Mouse (Mus musculus) layer of hippocampus, adult 18-20 months (tissue): Measurements from ENCODE around the gene Apol8. TPM values are rescaled to one million over a fixed set of nuclear protein-coding genes. Genes with fewer than 3 reads are reported as not detected.
"Not testable (repeated sequence)": the region's sequence is repeated elsewhere in the genome, so short reads cannot be mapped to it uniquely, and the experiment has no call there.

Experiments
- DNase-seq, 2 experiments: peaks; one replicate each; pipeline ENCODE4 v3.0.0; 2022; ENCODE audit warnings: low spot score in 2 of 2
- total RNA-seq, 2 experiments: library from RNA; stranded (reverse); gene quantifications; 2 replicates each; pipeline ENCODE4 v1.2.3; 2021

Apol8 gene
- total RNA-seq, 2 experiments from 2014 or later, result 8.0 to 8.9 TPM

- DNase-seq, result no peak
Observed at GRCm38 (mm10) chr15:77755132-77755531, 1.7 kb downstream of the Apol8 start.

GRCm38 (mm10) chr15:77752443-77752842, 4.4 kb downstream of the Apol8 start:
- no peak for DNase-seq

GRCm38 (mm10) chr15:77750461-77750860, 6.3 kb downstream of the Apol8 start:
- peak in 1 of 2 experiments; percentile 61 for DNase-seq

- no peak for DNase-seq
Observed at GRCm38 (mm10) chr15:77749717-77750116, 7.1 kb downstream of the Apol8 start.

- no peak for DNase-seq
Observed at GRCm38 (mm10) chr15:77748414-77748813, 8.4 kb downstream of the Apol8 start.

GRCm38 (mm10) chr15:77746326-77746725, 10.5 kb downstream of the Apol8 start:
- DNase-seq, result no peak

- no peak for DNase-seq
Observed at GRCm38 (mm10) chr15:77745081-77745480, 11.7 kb downstream of the Apol8 start.

GRCm38 (mm10) chr15:77744632-77745031, 12.2 kb downstream of the Apol8 start:
- DNase-seq, result no peak

- DNase-seq, result not testable (repeated sequence)
Observed at GRCm38 (mm10) chr15:77741556-77741955, 15.2 kb downstream of the Apol8 start.

GRCm38 (mm10) chr15:77740511-77741297, 16.1 kb downstream of the Apol8 start:
- no peak for DNase-seq

GRCm38 (mm10) chr15:77733903-77734302, 22.9 kb downstream of the Apol8 start:
- DNase-seq, result not testable (repeated sequence)

GRCm38 (mm10) chr15:77733380-77733779, 23.4 kb downstream of the Apol8 start:
- not testable (repeated sequence) for DNase-seq

GRCm38 (mm10) chr15:77732851-77733250, 24.0 kb downstream of the Apol8 start:
- not testable (repeated sequence) for DNase-seq

GRCm38 (mm10) chr15:77731605-77732004, 25.2 kb downstream of the Apol8 start:
- DNase-seq, result no peak

- DNase-seq, result not testable (repeated sequence)
Observed at GRCm38 (mm10) chr15:77728739-77729138, 28.1 kb downstream of the Apol8 start, which contains the start of gene Apol9b. TSS of gene Apol9b (plus strand) at chr15:77729039.

GRCm38 (mm10) chr15:77727745-77728144, 29.1 kb downstream of the Apol8 start:
- DNase-seq, result not testable (repeated sequence)

GRCm38 (mm10) chr15:77727139-77727538, 29.7 kb downstream of the Apol8 start:
- DNase-seq, result not testable (repeated sequence)

GRCm38 (mm10) chr15:77725393-77726020, 31.3 kb downstream of the Apol8 start:
- not testable (repeated sequence) for DNase-seq

GRCm38 (mm10) chr15:77724208-77724911, 32.4 kb downstream of the Apol8 start:
- not testable (repeated sequence) for DNase-seq

- not testable (repeated sequence) for DNase-seq
Observed at GRCm38 (mm10) chr15:77721509-77721908, 35.3 kb downstream of the Apol8 start.

- not testable (repeated sequence) for DNase-seq
Observed at GRCm38 (mm10) chr15:77718240-77718639, 38.6 kb downstream of the Apol8 start.

- DNase-seq, result not testable (repeated sequence)
Observed at GRCm38 (mm10) chr15:77708936-77709335, 47.9 kb downstream of the Apol8 start.
